Mouse (Mus musculus) testis, adult 2 months (tissue): ENCODE measurements at regions not wholly inside any gene's neighbourhood (a gene's known extent, or its start where the extent isn't known, plus 50 kb on each side); places are given as distances from the start of the nearest gene placed in this dataset.
A peak's percentile ranks its signal among the peaks of the same experiment; 100 is the strongest.

Experiments used
- H3K27ac ChIP-seq: fragments of 200-500 bp; 2 replicates; pipeline ENCODE4 v1.5.1; 2012; ENCODE audit warnings: low read depth, low read length; ENCODE audit not compliant: control insufficient read depth, insufficient read depth
- H3K27me3 ChIP-seq: fragments of 200-500 bp; 2 replicates; pipeline ENCODE4 v1.6.1; 2012; ENCODE audit warnings: mild to moderate bottlenecking, low read length, moderate library complexity; ENCODE audit not compliant: control insufficient read depth, insufficient read depth
- H3K36me3 ChIP-seq: fragments of 200-500 bp; 2 replicates; pipeline ENCODE4 v1.6.1; 2012; ENCODE audit warnings: mild to moderate bottlenecking, low read length; ENCODE audit not compliant: control insufficient read depth, insufficient read depth
- H3K4me1 ChIP-seq: fragments of 200-500 bp; 2 replicates; pipeline ENCODE4 v1.6.1; 2012; ENCODE audit warnings: low read length; ENCODE audit not compliant: control insufficient read depth, insufficient read depth
- H3K4me3 ChIP-seq: fragments of 200-500 bp; 2 replicates; pipeline ENCODE4 v1.5.1; 2012; ENCODE audit warnings: low read depth, mild to moderate bottlenecking, low read length, moderate library complexity, mixed read lengths; ENCODE audit not compliant: control insufficient read depth
- CTCF ChIP-seq: fragments of 200-500 bp; IDR thresholded peaks from 2 replicates; pipeline ENCODE4 v1.5.1; 2012; ENCODE audit warnings: low read depth, mild to moderate bottlenecking, inconsistent platforms, low read length, moderate library complexity; ENCODE audit not compliant: control insufficient read depth, insufficient read depth, insufficient replicate concordance
- POLR2A ChIP-seq: fragments of 200-500 bp; IDR thresholded peaks from 2 replicates; pipeline ENCODE4 v1.6.1; 2012; ENCODE audit warnings: low read depth, mild to moderate bottlenecking, inconsistent platforms, low read length, moderate library complexity; ENCODE audit not compliant: control insufficient read depth

- no peak overlapping the region for H3K27ac ChIP-seq
- H3K4me3 ChIP-seq = no peak overlapping the region
- TF ChIP-seq CTCF (no peak), POLR2A (no peak)
- H3K4me1 ChIP-seq = no peaks in the 10 kb centered on the region
- no peaks in the 10 kb centered on the region for H3K27me3 ChIP-seq
- no peaks in the 10 kb centered on the region for H3K36me3 ChIP-seq
Measured at GRCm38 (mm10) chr2:158909086-158909485, 114.5 kb downstream of the Dhx35 start.

GRCm38 (mm10) chr2:158910325-158910724, 115.7 kb downstream of the Dhx35 start:
- H3K36me3 ChIP-seq = no peaks in the 10 kb centered on the region
- no peaks in the 10 kb centered on the region for H3K27me3 ChIP-seq
- H3K4me1 ChIP-seq = no peaks in the 10 kb centered on the region
- no peak overlapping the region for H3K27ac ChIP-seq
- TF ChIP-seq POLR2A (no peak), CTCF (no peak)
- no peak overlapping the region for H3K4me3 ChIP-seq

GRCm38 (mm10) chr2:158911191-158911590, 116.6 kb downstream of the Dhx35 start:
- Histone ChIP-seq H3K36me3 (no peaks in the 10 kb centered on the region), H3K4me1 (no peaks in the 10 kb centered on the region), H3K27me3 (no peaks in the 10 kb centered on the region), H3K27ac (no peak overlapping the region), H3K4me3 (no peak overlapping the region)
- TF ChIP-seq CTCF (no peak), POLR2A (no peak)

- Histone ChIP-seq H3K27me3 (no peaks in the 10 kb centered on the region), H3K4me1 (no peaks in the 10 kb centered on the region), H3K36me3 (no peaks in the 10 kb centered on the region), H3K27ac (no peak overlapping the region), H3K4me3 (no peak overlapping the region)
- TF ChIP-seq POLR2A = no peak
- TF ChIP-seq CTCF = peak; percentile 87; the same call in 1 of the 2 replicates
Measured at GRCm38 (mm10) chr2:158912631-158913258, 118.1 kb downstream of the Dhx35 start.

GRCm38 (mm10) chr2:158917398-158917797, 122.8 kb downstream of the Dhx35 start:
- Histone ChIP-seq H3K27ac (no peak overlapping the region), H3K4me1 (no peaks in the 10 kb centered on the region), H3K36me3 (no peaks in the 10 kb centered on the region), H3K4me3 (no peak overlapping the region), H3K27me3 (no peaks in the 10 kb centered on the region)
- TF ChIP-seq CTCF (no peak), POLR2A (no peak)

GRCm38 (mm10) chr2:158918312-158918711, 123.7 kb downstream of the Dhx35 start:
- no peak for TF ChIP-seq CTCF
- no peak for TF ChIP-seq POLR2A
- Histone ChIP-seq H3K4me3 (no peak overlapping the region), H3K27me3 (no peaks in the 10 kb centered on the region), H3K4me1 (no peaks in the 10 kb centered on the region), H3K36me3 (no peaks in the 10 kb centered on the region), H3K27ac (no peak overlapping the region)

- Histone ChIP-seq H3K4me1 (no peaks in the 10 kb centered on the region), H3K27ac (no peak overlapping the region), H3K36me3 (no peaks in the 10 kb centered on the region), H3K4me3 (no peak overlapping the region), H3K27me3 (no peaks in the 10 kb centered on the region)
- TF ChIP-seq CTCF (no peak), POLR2A (no peak)
Measured at GRCm38 (mm10) chr2:158921342-158922255, 127.0 kb downstream of the Dhx35 start.
